Mouse (Mus musculus): ENCODE results near the gene Nav2. TPM values are rescaled to one million over a fixed set of nuclear protein-coding genes. Genes with fewer than 3 reads are reported as not detected.

Nav2 gene
- polyA plus RNA-seq, 1 experiment, result 46.2 TPM

GRCm38 (mm10) chr7:49373173-49373572, 464.7 kb downstream of the Nav2 start:
- whole genome bisulfite sequencing, result 90% methylated on average over 1 of the region's 1 CpGs
- Histone ChIP-seq H3K27ac (ENCODE audit: control insufficient read depth, insufficient read depth, low read length) (no peak overlapping the region), H3K4me3 (ENCODE audit: control insufficient read depth, insufficient read depth, low read length) (no peak overlapping the region), H3K4me1 (replicated peaks; ENCODE audit: control insufficient read depth, insufficient read depth, low read length) (peaks cover 7% of the 10 kb centered on the region), H3K27me3 (ENCODE audit: control insufficient read depth, insufficient read depth, low read length) (no peaks in the 10 kb centered on the region), H3K36me3 (ENCODE audit: control insufficient read depth, insufficient read depth, low read length) (peaks cover 4% of the 10 kb centered on the region; the same call in 1 of the 2 replicates)
- TF ChIP-seq CTCF (IDR thresholded peaks at IDR 0.05; ENCODE audit: borderline replicate concordance, control insufficient read depth, extremely low read depth, insufficient read depth, low read length, poor library complexity) (no peak), POLR2A (IDR thresholded peaks at IDR 0.05; ENCODE audit: control insufficient read depth, extremely low read depth, insufficient read depth, low read length, poor library complexity) (no peak)
- no peak for DNase-seq

- no peak for TF ChIP-seq POLR2A (IDR thresholded peaks at IDR 0.05; ENCODE audit: control insufficient read depth, extremely low read depth, insufficient read depth, low read length, poor library complexity)
- TF ChIP-seq CTCF (IDR thresholded peaks at IDR 0.05; ENCODE audit: borderline replicate concordance, control insufficient read depth, extremely low read depth, insufficient read depth, low read length, poor library complexity), result no peak
- DNase-seq, result no peak
- no peak overlapping the region for H3K27ac ChIP-seq (ENCODE audit: control insufficient read depth, insufficient read depth, low read length)
- 97% methylated on average over 3 of the region's 3 CpGs for WGBS
- H3K4me1 ChIP-seq (replicated peaks; ENCODE audit: control insufficient read depth, insufficient read depth, low read length), result peaks cover 2% of the 10 kb centered on the region
- no peak overlapping the region for H3K4me3 ChIP-seq (ENCODE audit: control insufficient read depth, insufficient read depth, low read length)
- H3K27me3 ChIP-seq (ENCODE audit: control insufficient read depth, insufficient read depth, low read length), result no peaks in the 10 kb centered on the region
- peaks cover 4% of the 10 kb centered on the region; the same call in 1 of the 2 replicates for H3K36me3 ChIP-seq (ENCODE audit: control insufficient read depth, insufficient read depth, low read length)
Measured at GRCm38 (mm10) chr7:49373661-49374060, 465.1 kb downstream of the Nav2 start.

- peaks cover 4% of the 10 kb centered on the region; the same call in 1 of the 2 replicates for H3K36me3 ChIP-seq (ENCODE audit: control insufficient read depth, insufficient read depth, low read length)
- H3K27me3 ChIP-seq (ENCODE audit: control insufficient read depth, insufficient read depth, low read length), result no peaks in the 10 kb centered on the region
- no peak overlapping the region for H3K27ac ChIP-seq (ENCODE audit: control insufficient read depth, insufficient read depth, low read length)
- DNase-seq, result no peak
- 74% methylated on average over 9 of the region's 9 CpGs for WGBS
- peaks cover 2% of the 10 kb centered on the region; the same call in 1 of the 2 replicates for H3K4me1 ChIP-seq (replicated peaks; ENCODE audit: control insufficient read depth, insufficient read depth, low read length)
- no peak for TF ChIP-seq POLR2A (IDR thresholded peaks at IDR 0.05; ENCODE audit: control insufficient read depth, extremely low read depth, insufficient read depth, low read length, poor library complexity)
- no peak for TF ChIP-seq CTCF (IDR thresholded peaks at IDR 0.05; ENCODE audit: borderline replicate concordance, control insufficient read depth, extremely low read depth, insufficient read depth, low read length, poor library complexity)
- no peak overlapping the region for H3K4me3 ChIP-seq (ENCODE audit: control insufficient read depth, insufficient read depth, low read length)
Measured at GRCm38 (mm10) chr7:49375499-49375974, 467.0 kb downstream of the Nav2 start.

- DNase-seq, result no peak
- Histone ChIP-seq H3K27ac (ENCODE audit: control insufficient read depth, insufficient read depth, low read length) (no peak overlapping the region), H3K27me3 (ENCODE audit: control insufficient read depth, insufficient read depth, low read length) (no peaks in the 10 kb centered on the region), H3K4me1 (replicated peaks; ENCODE audit: control insufficient read depth, insufficient read depth, low read length) (peaks cover 19% of the 10 kb centered on the region), H3K4me3 (ENCODE audit: control insufficient read depth, insufficient read depth, low read length) (no peak overlapping the region), H3K36me3 (ENCODE audit: control insufficient read depth, insufficient read depth, low read length) (peaks cover 4% of the 10 kb centered on the region; the same call in 1 of the 2 replicates)
- WGBS, result 83% methylated on average over 5 of the region's 5 CpGs
- TF ChIP-seq CTCF (IDR thresholded peaks at IDR 0.05; ENCODE audit: borderline replicate concordance, control insufficient read depth, extremely low read depth, insufficient read depth, low read length, poor library complexity) (no peak), POLR2A (IDR thresholded peaks at IDR 0.05; ENCODE audit: control insufficient read depth, extremely low read depth, insufficient read depth, low read length, poor library complexity) (no peak)
Measured at GRCm38 (mm10) chr7:49378608-49379007, 470.1 kb downstream of the Nav2 start.

- no peak for DNase-seq
- Histone ChIP-seq H3K36me3 (ENCODE audit: control insufficient read depth, insufficient read depth, low read length) (no peaks in the 10 kb centered on the region), H3K27ac (ENCODE audit: control insufficient read depth, insufficient read depth, low read length) (0 out of 2 replicates have a peak overlapping the region, but pooled peaks have one; percentile 2), H3K27me3 (ENCODE audit: control insufficient read depth, insufficient read depth, low read length) (no peaks in the 10 kb centered on the region), H3K4me1 (replicated peaks; ENCODE audit: control insufficient read depth, insufficient read depth, low read length) (peaks cover 22% of the 10 kb centered on the region), H3K4me3 (ENCODE audit: control insufficient read depth, insufficient read depth, low read length) (no peak overlapping the region)
- 29% methylated on average over 9 of the region's 9 CpGs for WGBS
- TF ChIP-seq POLR2A (IDR thresholded peaks at IDR 0.05; ENCODE audit: control insufficient read depth, extremely low read depth, insufficient read depth, low read length, poor library complexity) (no peak), CTCF (IDR thresholded peaks at IDR 0.05; ENCODE audit: borderline replicate concordance, control insufficient read depth, extremely low read depth, insufficient read depth, low read length, poor library complexity) (no peak)
Measured at GRCm38 (mm10) chr7:49380940-49381339, 472.4 kb downstream of the Nav2 start.

GRCm38 (mm10) chr7:49382884-49383283, 474.4 kb downstream of the Nav2 start:
- no peaks in the 10 kb centered on the region for H3K27me3 ChIP-seq (ENCODE audit: control insufficient read depth, insufficient read depth, low read length)
- H3K36me3 ChIP-seq (ENCODE audit: control insufficient read depth, insufficient read depth, low read length), result no peaks in the 10 kb centered on the region
- peaks cover 22% of the 10 kb centered on the region for H3K4me1 ChIP-seq (replicated peaks; ENCODE audit: control insufficient read depth, insufficient read depth, low read length)
- no peak for DNase-seq
- H3K4me3 ChIP-seq (ENCODE audit: control insufficient read depth, insufficient read depth, low read length), result no peak overlapping the region
- TF ChIP-seq POLR2A (IDR thresholded peaks at IDR 0.05; ENCODE audit: control insufficient read depth, extremely low read depth, insufficient read depth, low read length, poor library complexity) (no peak), CTCF (IDR thresholded peaks at IDR 0.05; ENCODE audit: borderline replicate concordance, control insufficient read depth, extremely low read depth, insufficient read depth, low read length, poor library complexity) (no peak)
- WGBS, result 17% methylated on average over 10 of the region's 10 CpGs
- H3K27ac ChIP-seq (ENCODE audit: control insufficient read depth, insufficient read depth, low read length), result no peak overlapping the region

- H3K36me3 ChIP-seq (ENCODE audit: control insufficient read depth, insufficient read depth, low read length), result no peaks in the 10 kb centered on the region
- DNase-seq, result no peak
- H3K4me3 ChIP-seq (ENCODE audit: control insufficient read depth, insufficient read depth, low read length), result no peak overlapping the region
- TF ChIP-seq CTCF (IDR thresholded peaks at IDR 0.05; ENCODE audit: borderline replicate concordance, control insufficient read depth, extremely low read depth, insufficient read depth, low read length, poor library complexity) (no peak), POLR2A (IDR thresholded peaks at IDR 0.05; ENCODE audit: control insufficient read depth, extremely low read depth, insufficient read depth, low read length, poor library complexity) (no peak)
- 99% methylated on average over 2 of the region's 2 CpGs for WGBS
- H3K4me1 ChIP-seq (replicated peaks; ENCODE audit: control insufficient read depth, insufficient read depth, low read length), result peaks cover 12% of the 10 kb centered on the region
- no peak overlapping the region for H3K27ac ChIP-seq (ENCODE audit: control insufficient read depth, insufficient read depth, low read length)
- H3K27me3 ChIP-seq (ENCODE audit: control insufficient read depth, insufficient read depth, low read length), result no peaks in the 10 kb centered on the region
Measured at GRCm38 (mm10) chr7:49388137-49388536, 479.6 kb downstream of the Nav2 start.
